8 mouse cellular contexts compared by ENCODE assay signal in genomic region chr19:8837251-8837791, GRCm38 (mm10). TPM values are rescaled to one million over a fixed set of nuclear protein-coding genes. Genes with fewer than 3 reads are reported as not detected.
DNase-seq lines count a peak whose midpoint lies in the region; ATAC-seq and TF ChIP-seq lines count a peak whose summit lies in the region.

TSS of gene Bscl2 (plus strand) at chr19:8837467.

- H3K4me1 ChIP-seq in forebrain, embryonic 12.5 days, result peaks cover 36% of the 10 kb centered on the region
- peaks cover 26% of the 10 kb centered on the region for H3K4me1 ChIP-seq in heart, embryonic 16.5 days (ENCODE audit: control insufficient read depth, insufficient read depth, low read length)
- peaks cover 4 to 28% of the 10 kb centered on the region in 2 experiments for H3K4me1 ChIP-seq in liver, embryonic 14.5 days (replicated peaks; ENCODE audit: control insufficient read depth in 2 of 2, insufficient read depth in 2 of 2, low read length in 1 of 2)
- H3K4me1 ChIP-seq in stomach, embryonic 15.5 days, result peaks cover 20% of the 10 kb centered on the region

- whole genome bisulfite sequencing in forebrain, embryonic 12.5 days, result under 1% methylated on average over 38 of the region's 38 CpGs
- WGBS in heart, embryonic 16.5 days, result under 1% methylated on average over 38 of the region's 38 CpGs
- WGBS in liver, embryonic 14.5 days (ENCODE audit: insufficient replicate concordance), result 1% methylated on average over 38 of the region's 38 CpGs
- WGBS in stomach, embryonic 15.5 days, result 1% methylated on average over 38 of the region's 38 CpGs

- H3K9ac ChIP-seq in forebrain, embryonic 12.5 days, result peak within 1 kb of the TSS; percentile 70
- H3K9ac ChIP-seq in heart, embryonic 16.5 days (ENCODE audit: low read length), result peak within 1 kb of the TSS; percentile 86
- peak within 1 kb of the TSS; percentile 78 for H3K9ac ChIP-seq in liver, embryonic 14.5 days (replicated peaks)
- peak within 1 kb of the TSS; percentile 67; the same call in 1 of the 2 replicates for H3K9ac ChIP-seq in stomach, embryonic 15.5 days

- TF ChIP-seq CTCF in liver, embryonic 14.5 days (IDR thresholded peaks at IDR 0.05; ENCODE audit: low read depth), result peak; percentile 73

- DNase-seq in CD4-positive, CD25-positive, alpha-beta regulatory T cell, adult 2 months (ENCODE audit: low read depth, low spot score), result peak; percentile 89
- DNase-seq in c-Kit-positive CD71-positive TER-119-negative erythroid progenitor cells, embryonic 14.5 days (ENCODE audit: low read depth), result peak; percentile 71
- peak; percentile 85 to 91 for DNase-seq in kidney, postnatal 36 days
- peak; percentile 60 to 71 (median 65) for DNase-seq in liver, embryonic 14.5 days (ENCODE audit: low read depth in 3 of 3, low spot score in 3 of 3)
- peak; percentile 87 for DNase-seq in neural tube, embryonic 10.5 days (ENCODE audit: extremely low spot score, low spot score)

- peak within 1 kb of the TSS; percentile 97 for H3K27ac ChIP-seq in forebrain, embryonic 12.5 days
- H3K27ac ChIP-seq in heart, embryonic 16.5 days (ENCODE audit: low read length), result peak within 1 kb of the TSS; percentile 98
- H3K27ac ChIP-seq in liver, embryonic 14.5 days, result peak within 1 kb of the TSS; percentile 30
- H3K27ac ChIP-seq in stomach, embryonic 15.5 days, result peak within 1 kb of the TSS; percentile 98

- peak; percentile 74 for ATAC-seq in forebrain, embryonic 12.5 days (ENCODE audit: low FRiP score)
- ATAC-seq in heart, embryonic 16.5 days (replicated peaks; ENCODE audit: extremely low read depth, insufficient read depth, low FRiP score), result peak; percentile 63
- peak; percentile 74 for ATAC-seq in liver, embryonic 14.5 days (ENCODE audit: insufficient read depth)
- ATAC-seq in stomach, embryonic 15.5 days (ENCODE audit: insufficient read depth, low FRiP score, low read depth), result peak; percentile 69

- peak within 1 kb of the TSS; percentile 84 for H3K4me2 ChIP-seq in forebrain, embryonic 12.5 days
- H3K4me2 ChIP-seq in heart, embryonic 16.5 days (ENCODE audit: low read depth, low read length), result peak within 1 kb of the TSS; percentile 99
- H3K4me2 ChIP-seq in liver, embryonic 14.5 days (ENCODE audit: low read depth), result peak within 1 kb of the TSS; percentile 90
- H3K4me2 ChIP-seq in stomach, embryonic 15.5 days, result peak within 1 kb of the TSS; percentile 92

- peak within 1 kb of the TSS; percentile 47 for H3K4me3 ChIP-seq in forebrain, embryonic 12.5 days (replicated peaks)
- peak within 1 kb of the TSS; percentile 74 for H3K4me3 ChIP-seq in heart, embryonic 16.5 days (ENCODE audit: low read length)
- H3K4me3 ChIP-seq in liver, embryonic 14.5 days (ENCODE audit: insufficient read depth in 1 of 2, low read depth in 2 of 2, low read length in 2 of 2), result peak within 1 kb of the TSS; percentile 60 to 62
- peak within 1 kb of the TSS; percentile 61 for H3K4me3 ChIP-seq in stomach, embryonic 15.5 days (replicated peaks)

- H3K9me3 ChIP-seq in forebrain, embryonic 12.5 days, result no peaks in the 10 kb centered on the region
- no peaks in the 10 kb centered on the region for H3K9me3 ChIP-seq in heart, embryonic 16.5 days (replicated peaks; ENCODE audit: control insufficient read depth, low read length)
- no peaks in the 10 kb centered on the region for H3K9me3 ChIP-seq in liver, embryonic 14.5 days (ENCODE audit: control insufficient read depth, low read length)
- no peaks in the 10 kb centered on the region for H3K9me3 ChIP-seq in stomach, embryonic 15.5 days

- 0 out of 2 replicates have a peak, but pooled peaks have one; percentile 23 for TF ChIP-seq EP300 in liver, embryonic 14.5 days (IDR thresholded peaks at IDR 0.05; ENCODE audit: low read depth)

- no peaks in the 10 kb centered on the region for H3K27me3 ChIP-seq in forebrain, embryonic 12.5 days
- no peaks in the 10 kb centered on the region for H3K27me3 ChIP-seq in heart, embryonic 16.5 days (ENCODE audit: control insufficient read depth, insufficient read depth, low read length)
- no peaks in the 10 kb centered on the region for H3K27me3 ChIP-seq in liver, embryonic 14.5 days (ENCODE audit: control insufficient read depth, insufficient read depth, low read length)
- H3K27me3 ChIP-seq in stomach, embryonic 15.5 days (replicated peaks), result no peaks in the 10 kb centered on the region

- peaks cover 34% of the 10 kb centered on the region for H3K36me3 ChIP-seq in forebrain, embryonic 12.5 days (replicated peaks)
- peaks cover 26% of the 10 kb centered on the region for H3K36me3 ChIP-seq in heart, embryonic 16.5 days (ENCODE audit: control insufficient read depth, insufficient read depth)
- H3K36me3 ChIP-seq in liver, embryonic 14.5 days (replicated peaks; ENCODE audit: control insufficient read depth, insufficient read depth, low read depth), result peaks cover 27% of the 10 kb centered on the region
- H3K36me3 ChIP-seq in stomach, embryonic 15.5 days, result peaks cover 22% of the 10 kb centered on the region

RNA-seq across cellular contexts. Expression of gene Bscl2, which starts in this region (rescaled TPM):
- 57.5 and 62.9 TPM in 2 replicates for polyA plus RNA-seq in forebrain, embryonic 12.5 days (2016; fragmentation: Nextera tagmentation; extraction: Ambion mirVana)
- 43.9 and 44.3 TPM in 2 replicates for polyA plus RNA-seq in heart, embryonic 16.5 days (2015; fragmentation: Nextera tagmentation; extraction: Ambion mirVana)
- polyA plus RNA-seq in liver, embryonic 14.5 days (2012; rRNA removed), result 19.7 and 26.5 TPM in 2 replicates
- polyA plus RNA-seq in liver, embryonic 14.5 days (2014; fragmentation: Nextera tagmentation; extraction: Ambion mirVana), result 23.6 and 25.2 TPM in 2 replicates
- polyA plus RNA-seq in stomach, embryonic 15.5 days (2015; fragmentation: Nextera tagmentation; extraction: Ambion mirVana), result 49.7 and 53.4 TPM in 2 replicates

Comparison
In these comparisons a context has a peak if more than half of its experiments do, and no peak if none do; other contexts are left out.
1. Peak in every context shown above with its lines: DNase-seq, ATAC-seq, H3K4me3 ChIP-seq and H3K27ac ChIP-seq.
2. H3K27ac ChIP-seq: peak in every context shown above with its lines; median percentile 98 in heart, embryonic 16.5 days; 98 in stomach, embryonic 15.5 days; 97 in forebrain, embryonic 12.5 days; 30 in liver, embryonic 14.5 days.